Mouse (Mus musculus): ENCODE data around the gene Alk.

DNA sequence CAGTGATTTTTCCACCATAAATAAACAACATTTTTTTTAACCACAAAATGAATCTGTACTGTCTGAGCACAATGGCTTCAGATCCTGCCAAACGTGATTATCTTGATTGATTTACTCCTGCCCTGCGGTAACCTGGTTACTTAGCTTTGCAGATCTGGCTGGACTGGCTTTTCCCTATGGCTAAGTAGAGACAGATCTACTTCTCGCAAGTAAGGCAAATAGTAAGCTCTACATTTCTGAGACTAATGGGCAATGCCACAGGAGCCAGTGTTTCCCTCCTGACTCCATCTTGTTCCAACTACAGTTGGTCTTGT is 311.2 kb downstream of the Alk start:
- TF ChIP-seq CTCF (IDR thresholded peaks at IDR 0.05; ENCODE audit: borderline replicate concordance, control insufficient read depth, extremely low read depth, insufficient read depth, low read length, poor library complexity), result no peak
- no peak for TF ChIP-seq POLR2A (IDR thresholded peaks at IDR 0.05; ENCODE audit: control insufficient read depth, extremely low read depth, insufficient read depth, low read length, poor library complexity)

Data from thymus, adult 2 months (tissue).